Mouse (Mus musculus): ENCODE results near the gene Susd3.

- TF ChIP-seq CTCF (IDR thresholded peaks at IDR 0.05; ENCODE audit: low read depth) = no peak
- TF ChIP-seq EP300 (IDR thresholded peaks at IDR 0.05; ENCODE audit: low read depth) = no peak
Observed at GRCm38 (mm10) chr13:49215504-49216219, 32.8 kb downstream of the Susd3 start, which contains the start of gene Card19.

Measured in liver, postnatal 0 days (tissue).